Comparison of ENCODE assay signal across 22 mouse cellular contexts in genomic region chr14:99294424-99294823, GRCm38 (mm10). TPM values are rescaled to one million over a fixed set of nuclear protein-coding genes. Genes with fewer than 3 reads are reported as not detected.
DNase-seq lines count a peak whose midpoint lies in the region; TF ChIP-seq lines count a peak whose summit lies in the region.
"Had no signal": no experiment of that assay in that cellular context is flagged by ENCODE, and none has a peak within 500 bp of the region (broad histone marks: within the 10 kb centered on the region; RNA-seq: fewer than 3 reads in every experiment).

No protein-coding gene starts in this region.

- no peaks in the 10 kb centered on the region for H3K27me3 ChIP-seq in testis, adult 2 months (ENCODE audit: control insufficient read depth, insufficient read depth, low read length)
- H3K27me3 ChIP-seq: embryonic facial prominence, embryonic 15.5 days; Patski had no signal

- DNase-seq in testis, postnatal 14 days (ENCODE audit: low spot score): no peak
- DNase-seq in ZHBTc4 (ENCODE audit: low read depth, low spot score): peak; percentile 71
- DNase-seq in urinary bladder, adult 2 months (ENCODE audit: low spot score): no peak
- no peak for DNase-seq in gastrocnemius, adult 18-20 months (ENCODE audit: low spot score)
- DNase-seq: adrenal gland, adult 2 months; adrenal gland, postnatal 10 days; adrenal gland, postnatal 25 days; cerebellum, adult 11 months; cerebellum, adult 18-20 months; cerebellum, adult 8-10 months; cerebellum, adult 9-11 months; cerebellum, postnatal 14 days; cerebellum, postnatal 36 days; embryo, embryonic 11 days had no signal

- no peak for TF ChIP-seq CTCF in testis, adult 2 months (IDR thresholded peaks at IDR 0.05; ENCODE audit: control insufficient read depth, insufficient read depth, insufficient replicate concordance, low read depth, low read length)

- H3K4me3 ChIP-seq in testis, adult 2 months (ENCODE audit: control insufficient read depth, low read depth, low read length): peak overlapping the region; percentile 54
- H3K4me3 ChIP-seq: embryonic facial prominence, embryonic 13.5 days; embryonic facial prominence, embryonic 15.5 days; erythroblast, embryonic 14.5 days; forebrain, embryonic 10.5 days; forebrain, embryonic 12.5 days had no signal

- no peak overlapping the region for H3K27ac ChIP-seq in testis, adult 2 months (ENCODE audit: control insufficient read depth, insufficient read depth, low read depth, low read length)
- H3K27ac ChIP-seq: embryonic facial prominence, embryonic 13.5 days; embryonic facial prominence, embryonic 15.5 days; forebrain, embryonic 10.5 days; forebrain, embryonic 12.5 days had no signal

- no peak; the same call in 1 of the 2 replicates for TF ChIP-seq POLR2A in testis, adult 2 months (IDR thresholded peaks at IDR 0.05; ENCODE audit: control insufficient read depth, low read depth, low read length)

- peaks cover under 1% of the 10 kb centered on the region; the same call in 1 of the 2 replicates for H3K4me1 ChIP-seq in testis, adult 2 months (ENCODE audit: control insufficient read depth, insufficient read depth, low read length)
- H3K4me1 ChIP-seq: embryonic facial prominence, embryonic 15.5 days had no signal

- no peaks in the 10 kb centered on the region for H3K36me3 ChIP-seq in testis, adult 2 months (ENCODE audit: control insufficient read depth, insufficient read depth, low read length)
- H3K36me3 ChIP-seq: embryonic facial prominence, embryonic 13.5 days; embryonic facial prominence, embryonic 15.5 days; forebrain, embryonic 10.5 days; forebrain, embryonic 12.5 days; G1E had no signal

RNA-seq across cellular contexts. Expression of gene Klf5, which starts 4.1 kb away (rescaled TPM):
- polyA plus RNA-seq in testis, adult 2 months (2012; rRNA removed): 15.4 and 16.5 TPM in 2 replicates
- 44.9 and 59.0 TPM in 2 replicates for polyA plus RNA-seq in urinary bladder, adult 2 months (2012; rRNA removed)
- total RNA-seq in gastrocnemius, adult 18-20 months (2021): 1 to 10 TPM; 3.9 to 5.9 TPM
- polyA plus RNA-seq: G1E had no signal
